Mouse (Mus musculus) lung, adult 18-20 months (tissue): ENCODE measurements at regions not wholly inside any gene's neighbourhood (a gene's known extent, or its start where the extent isn't known, plus 50 kb on each side); places are given as distances from the start of the nearest gene placed in this dataset.

Experiments used
- DNase-seq, 2 experiments: peaks; one replicate each; pipeline ENCODE4 v3.0.0; 2022; ENCODE audit warnings: mixed read lengths in 2 of 2

- no peak for DNase-seq
Observed at GRCm38 (mm10) chr3:149811036-149811435, 820.7 kb upstream of the Adgrl2 start.

- no peak for DNase-seq
Observed at GRCm38 (mm10) chr3:149805345-149805744, 815.0 kb upstream of the Adgrl2 start.

GRCm38 (mm10) chr3:149796123-149796522 lies 805.8 kb upstream of the Adgrl2 start:
- no peak for DNase-seq

- DNase-seq = no peak
Observed at GRCm38 (mm10) chr3:149791593-149791992, 801.2 kb upstream of the Adgrl2 start.

GRCm38 (mm10) chr3:149786096-149786495 lies 795.7 kb upstream of the Adgrl2 start:
- no peak for DNase-seq

- DNase-seq = no peak
Observed at GRCm38 (mm10) chr3:149783903-149784608, 793.7 kb upstream of the Adgrl2 start.

- no peak for DNase-seq
Observed at GRCm38 (mm10) chr3:149767847-149768421, 777.6 kb upstream of the Adgrl2 start.

GRCm38 (mm10) chr3:149761245-149761644 lies 770.9 kb upstream of the Adgrl2 start:
- DNase-seq = no peak

- DNase-seq = no peak
Observed at GRCm38 (mm10) chr3:149757910-149758592, 767.7 kb upstream of the Adgrl2 start.

- no peak for DNase-seq
Observed at GRCm38 (mm10) chr3:149736069-149736468, 745.7 kb upstream of the Adgrl2 start.

GRCm38 (mm10) chr3:149726212-149726611 lies 735.9 kb upstream of the Adgrl2 start:
- no peak for DNase-seq

GRCm38 (mm10) chr3:149724879-149725278 lies 734.5 kb upstream of the Adgrl2 start:
- DNase-seq = no peak

- DNase-seq = no peak
Observed at GRCm38 (mm10) chr3:149721832-149722231, 731.5 kb upstream of the Adgrl2 start.

- no peak for DNase-seq
Observed at GRCm38 (mm10) chr3:149720306-149720705, 730.0 kb upstream of the Adgrl2 start.

GRCm38 (mm10) chr3:149705724-149706123 lies 715.4 kb upstream of the Adgrl2 start:
- DNase-seq = no peak

- no peak for DNase-seq
Observed at GRCm38 (mm10) chr3:149705322-149705721, 715.0 kb upstream of the Adgrl2 start.

- DNase-seq = no peak
Observed at GRCm38 (mm10) chr3:149704478-149704877, 714.1 kb upstream of the Adgrl2 start.

- no peak for DNase-seq
Observed at GRCm38 (mm10) chr3:149683561-149683960, 693.2 kb upstream of the Adgrl2 start.

GRCm38 (mm10) chr3:149682246-149682645 lies 691.9 kb upstream of the Adgrl2 start:
- DNase-seq = no peak

GRCm38 (mm10) chr3:149673926-149674325 lies 683.6 kb upstream of the Adgrl2 start:
- DNase-seq = no peak

GRCm38 (mm10) chr3:149664624-149665023 lies 674.3 kb upstream of the Adgrl2 start:
- no peak for DNase-seq

- DNase-seq = no peak
Observed at GRCm38 (mm10) chr3:149638324-149638723, 648.0 kb upstream of the Adgrl2 start.

- no peak for DNase-seq
Observed at GRCm38 (mm10) chr3:149626186-149626585, 635.8 kb upstream of the Adgrl2 start.

GRCm38 (mm10) chr3:149625497-149625896 lies 635.1 kb upstream of the Adgrl2 start:
- DNase-seq = no peak
